Mouse (Mus musculus) left cerebral cortex, adult 2 months (tissue): ENCODE results near the gene Ahrr. TPM values are rescaled to one million over a fixed set of nuclear protein-coding genes. Genes with fewer than 3 reads are reported as not detected.

Experiments used
- DNase-seq, 2 experiments: peaks; one replicate each; pipeline ENCODE4 v3.0.0; 2021 to 2022; ENCODE audit warnings: low spot score in 2 of 2, mixed read lengths in 1 of 2; ENCODE audit errors: extremely low spot score in 1 of 2
- H3K27ac ChIP-seq: fragments of 200-600 bp; 2 replicates; pipeline ENCODE4 v1.8.1; 2022
- H3K4me3 ChIP-seq: fragments of 200-600 bp; 2 replicates; pipeline ENCODE4 v1.8.1; 2022
- CTCF ChIP-seq: fragments of 200-600 bp; IDR thresholded peaks from 2 replicates; pipeline ENCODE4 v1.8.1; 2022; ENCODE audit warnings: antibody characterized with exemption, mild to moderate bottlenecking, moderate library complexity
- intact Hi-C: fragments of 180-260 bp; cut with DNase I; formaldehyde crosslinking; loops from one replicate; pipeline ENCODE4 v1.15.1; 2025
- total RNA-seq, 2 experiments: library from RNA; stranded (reverse); gene quantifications; 2 replicates each; pipeline ENCODE4 v1.2.3; 2021

Ahrr gene
- total RNA-seq, 2 experiments from 2014 or later = 0.33 to 1.3 TPM

DNA sequence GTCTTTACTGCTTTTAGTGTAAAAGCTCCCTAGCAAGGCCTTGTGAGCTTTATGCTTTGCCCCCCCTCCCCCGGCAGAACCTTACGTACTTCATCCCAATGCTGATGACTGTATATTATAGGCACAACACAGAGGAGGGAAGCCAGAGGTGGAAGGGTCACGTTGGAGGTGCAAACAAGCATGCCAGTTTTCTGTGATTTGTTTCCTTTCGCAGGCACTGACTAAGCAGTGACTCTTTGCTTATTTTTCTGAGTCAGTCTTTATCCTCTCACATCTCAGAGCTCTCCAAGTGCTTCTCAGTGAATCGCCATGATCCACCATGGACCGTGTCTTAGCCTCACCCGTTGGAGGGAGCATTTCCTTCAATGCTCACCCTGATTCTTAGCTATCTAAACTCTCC lies 4.2 kb upstream of the Ahrr start:
- Histone ChIP-seq H3K27ac (no peak overlapping the region), H3K4me3 (no peak overlapping the region)
- no peak for DNase-seq
- intact Hi-C loops = no loop called here
- no peak for TF ChIP-seq CTCF

DNA sequence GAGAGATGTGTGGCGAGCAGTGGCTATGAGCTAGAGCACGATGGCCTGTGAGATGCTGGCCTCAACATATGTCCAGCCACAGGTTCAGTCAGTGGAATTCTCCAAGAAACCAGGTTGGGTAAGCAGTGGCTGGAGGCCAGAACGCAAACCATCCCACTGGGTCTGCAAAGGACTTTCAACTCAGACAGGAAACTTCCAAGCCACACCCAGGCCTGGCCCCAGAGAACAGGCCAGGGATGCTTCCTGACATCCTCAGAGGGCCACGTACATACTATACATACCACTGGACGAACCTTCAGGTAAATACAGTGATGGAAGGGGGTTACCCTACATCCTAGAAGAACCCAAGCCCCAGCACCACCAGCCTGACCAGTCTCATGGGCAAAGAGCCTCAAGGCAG lies 2.5 kb downstream of the Ahrr start:
- no peak for DNase-seq
- intact Hi-C loops = no loop called here
- Histone ChIP-seq H3K27ac (no peak overlapping the region), H3K4me3 (no peak overlapping the region)
- TF ChIP-seq CTCF = no peak

- Histone ChIP-seq H3K4me3 (no peak overlapping the region), H3K27ac (no peak overlapping the region)
- DNase-seq = no peak
- intact Hi-C loops = no loop called here
- TF ChIP-seq CTCF = no peak
Observed at GRCm38 (mm10) chr13:74282299-74282698, 9.8 kb downstream of the Ahrr start.

DNA sequence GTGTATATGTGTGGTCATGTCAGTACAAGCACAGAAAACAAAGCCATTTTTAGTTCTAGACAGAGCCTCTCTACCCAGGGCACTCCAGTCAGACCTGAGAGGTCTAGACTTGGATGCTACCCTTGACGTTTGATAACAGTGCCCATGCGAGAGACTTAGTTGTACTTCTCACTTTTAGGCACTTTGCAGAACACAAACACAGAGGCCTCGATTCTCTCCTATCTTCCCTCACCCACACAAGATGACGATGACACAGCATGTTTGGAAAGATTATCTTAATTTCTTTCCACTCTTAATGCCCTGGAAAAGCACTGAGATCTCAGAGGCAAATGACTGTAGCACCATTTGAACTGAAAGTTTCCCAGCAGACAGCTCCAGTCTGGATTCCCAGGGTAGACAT lies 16.4 kb downstream of the Ahrr start:
- no peak for DNase-seq
- TF ChIP-seq CTCF = no peak
- intact Hi-C loops = no loop called here
- Histone ChIP-seq H3K27ac (no peak overlapping the region), H3K4me3 (no peak overlapping the region)

GRCm38 (mm10) chr13:74260231-74260992 lies 31.7 kb downstream of the Ahrr start:
- H3K27ac ChIP-seq = peak overlapping the region; percentile 45; the same call in 1 of the 2 replicates
- DNase-seq = peak; percentile 36 to 46
- intact Hi-C loops = no loop called here
- TF ChIP-seq CTCF = peak; percentile 50
- H3K4me3 ChIP-seq = peak overlapping the region; percentile 49

- TF ChIP-seq CTCF = no peak
- intact Hi-C loops = no loop called here
- DNase-seq = peak; percentile 16 to 40
- peak overlapping the region; percentile 49 for H3K4me3 ChIP-seq
- H3K27ac ChIP-seq = peak overlapping the region; percentile 45; the same call in 1 of the 2 replicates
Observed at GRCm38 (mm10) chr13:74259460-74260230, 32.5 kb downstream of the Ahrr start.

- Histone ChIP-seq H3K4me3 (no peak overlapping the region), H3K27ac (no peak overlapping the region)
- no peak for TF ChIP-seq CTCF
- intact Hi-C loops = no loop called here
- no peak for DNase-seq
Observed at GRCm38 (mm10) chr13:74246494-74246893, 45.6 kb downstream of the Ahrr start.

GRCm38 (mm10) chr13:74245899-74246231 lies 46.3 kb downstream of the Ahrr start:
- TF ChIP-seq CTCF = no peak
- H3K4me3 ChIP-seq = peak overlapping the region; percentile 12; the same call in 1 of the 2 replicates
- no peak overlapping the region for H3K27ac ChIP-seq
- DNase-seq = no peak
- intact Hi-C loops = loop anchor here (2.0 kb wide), 1 partner anchor 35 kb away; no protein-coding TSS in a partner anchor

DNA sequence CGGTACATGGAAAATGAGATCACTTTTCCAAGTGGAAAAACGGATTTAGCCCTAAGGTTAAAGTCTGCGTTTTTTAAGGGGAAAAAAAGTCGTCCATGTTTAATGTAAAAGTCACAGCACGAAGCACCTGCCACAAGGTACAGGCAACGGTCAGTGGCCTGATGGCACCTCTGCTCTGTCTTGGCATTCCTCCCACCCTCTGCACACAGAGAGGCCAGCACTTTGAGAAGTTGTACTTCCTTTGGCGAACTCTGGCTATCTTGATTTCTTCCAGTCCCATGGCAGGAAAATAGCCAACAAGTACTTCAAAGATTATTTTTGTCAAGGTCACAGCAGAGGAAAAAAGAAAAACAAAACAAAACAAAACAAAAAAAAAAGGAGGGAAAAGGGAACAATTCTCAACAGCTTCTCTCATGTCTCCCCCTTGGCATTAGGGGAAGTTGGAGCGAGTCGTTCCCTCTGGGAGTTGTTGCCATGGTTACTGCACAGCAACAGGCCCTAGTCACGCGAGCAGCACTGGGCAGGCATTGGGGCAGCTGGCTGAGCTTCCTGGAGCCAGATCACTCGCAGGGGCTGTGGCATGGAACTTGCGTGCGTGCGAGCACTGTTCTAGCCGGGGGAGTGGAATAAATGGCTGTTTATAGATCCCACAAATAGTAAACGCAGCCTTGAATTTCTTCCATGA lies 46.8 kb downstream of the Ahrr start:
- Histone ChIP-seq H3K4me3 (peak overlapping the region; percentile 12; the same call in 1 of the 2 replicates), H3K27ac (no peak overlapping the region)
- intact Hi-C loops = loop anchor here (2.0 kb wide), 1 partner anchor 35 kb away; no protein-coding TSS in a partner anchor
- peak; percentile 59 to 63 for DNase-seq
- TF ChIP-seq CTCF = no peak

- intact Hi-C loops = no loop called here
- Histone ChIP-seq H3K27ac (no peak overlapping the region), H3K4me3 (no peak overlapping the region)
- no peak for DNase-seq
- TF ChIP-seq CTCF = no peak
Observed at GRCm38 (mm10) chr13:74237574-74237973, 54.6 kb downstream of the Ahrr start.

DNA sequence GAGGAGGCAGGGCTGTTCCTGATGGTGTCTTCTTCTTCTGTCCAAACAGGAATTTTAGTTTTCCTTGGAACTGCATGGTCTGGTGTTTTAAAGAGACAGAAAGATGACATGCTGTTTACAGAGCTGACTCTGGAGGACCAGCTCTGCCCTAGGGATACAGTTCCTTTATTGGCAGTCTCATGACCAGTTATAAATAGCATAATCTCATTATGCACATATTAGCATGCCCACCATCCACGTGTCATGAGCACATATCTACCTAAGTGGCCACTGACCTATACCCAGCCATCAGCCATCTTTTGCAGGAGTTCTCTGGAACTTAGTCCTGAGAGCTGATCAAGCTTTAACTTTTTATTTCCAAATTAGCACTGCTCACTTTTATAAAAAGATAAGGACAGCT lies 71.5 kb downstream of the Ahrr start:
- H3K27ac ChIP-seq = no peak overlapping the region
- intact Hi-C loops = no loop called here
- H3K4me3 ChIP-seq = no peak overlapping the region
- TF ChIP-seq CTCF = no peak
- DNase-seq = no peak

- DNase-seq = no peak
- no peak overlapping the region for H3K27ac ChIP-seq
- TF ChIP-seq CTCF = no peak
- no peak overlapping the region for H3K4me3 ChIP-seq
- intact Hi-C loops = no loop called here
Observed at GRCm38 (mm10) chr13:74218441-74218840, 73.7 kb downstream of the Ahrr start.
